Mouse (Mus musculus) macrophage (primary cell): Measurements from ENCODE around the gene Zswim4. TPM values are rescaled to one million over a fixed set of nuclear protein-coding genes. Genes with fewer than 3 reads are reported as not detected.

Experiments used
- H3K27ac ChIP-seq: fragments of 350-480 bp; formaldehyde crosslinking; 2 replicates; pipeline ENCODE4 v1.9.0; 2021
- H3K36me3 ChIP-seq: fragments of 350-480 bp; formaldehyde crosslinking; 2 replicates; pipeline ENCODE4 v1.9.0; 2021; ENCODE audit errors: inconsistent target
- H3K4me3 ChIP-seq: fragments of 350-480 bp; formaldehyde crosslinking; 2 replicates; pipeline ENCODE4 v1.9.0; 2021; ENCODE audit errors: inconsistent target
- H3K79me2 ChIP-seq: fragments of 350-480 bp; formaldehyde crosslinking; 2 replicates; pipeline ENCODE4 v1.9.0; 2021; ENCODE audit errors: inconsistent target
- WGBS: methylation state at CpG from one replicate; pipeline ENCODE4 v1.1.7; 2026; ENCODE audit warnings: inconsistent platforms; ENCODE audit not compliant: missing documents; 5-methylcytosine and 5-hydroxymethylcytosine counted together
- polyA plus RNA-seq: library from polyadenylated mRNA; stranded (reverse); fragments of 250-400 nt; gene quantifications from 3 replicates; pipeline ENCODE4 v1.2.4, GENCODE M21; 2018; ENCODE audit warnings: inconsistent platforms

The Zswim4 gene
- polyA plus RNA-seq, 1 experiment from 2014 or later: 5.1 TPM

DNA sequence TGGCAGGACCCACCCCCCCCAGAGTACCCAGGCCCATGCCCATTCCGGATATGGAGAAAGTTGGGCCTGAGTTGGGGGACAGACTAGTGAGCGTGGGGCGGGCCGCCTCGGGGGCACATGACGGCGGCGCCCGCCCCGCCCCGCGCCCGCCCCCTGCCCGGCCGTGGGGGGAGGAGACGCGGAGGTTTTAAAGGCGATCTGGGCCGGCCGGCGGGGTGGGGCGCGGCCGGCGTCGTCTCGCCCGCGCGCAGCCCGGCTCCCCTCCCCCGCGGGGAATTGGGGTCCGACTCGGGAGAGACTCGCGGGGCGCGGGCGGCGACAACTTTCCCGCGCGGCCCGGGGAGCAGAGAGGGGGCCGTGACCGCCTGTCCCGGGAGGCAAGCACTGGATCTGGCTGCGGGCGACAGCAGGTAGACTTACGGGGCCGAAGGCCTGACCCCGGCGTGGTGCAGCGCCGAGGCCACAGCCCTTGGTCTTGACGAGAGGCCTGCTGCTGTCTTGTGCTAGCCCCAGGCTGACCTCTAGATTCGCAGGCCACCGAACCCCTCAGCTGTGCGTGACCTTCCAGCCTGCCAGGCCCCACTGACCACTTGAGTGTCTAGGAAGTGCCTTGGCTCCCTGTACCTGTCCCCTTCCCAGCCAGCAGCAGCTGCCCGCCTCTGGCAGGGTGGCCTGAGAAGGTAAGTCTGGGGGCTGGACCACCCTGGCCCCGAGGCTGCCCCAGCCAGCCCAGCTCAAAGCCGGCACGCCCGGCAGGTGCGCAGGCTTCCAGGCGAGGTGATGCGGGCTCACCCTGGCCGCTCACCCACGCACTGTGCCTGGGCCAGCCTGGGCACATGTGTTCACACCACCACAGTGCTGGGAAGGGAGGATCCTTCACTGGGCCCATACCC, 36.0 kb downstream of the Zswim4 start:
- Histone ChIP-seq H3K79me2 (peaks cover 48% of the 10 kb centered on the region), H3K36me3 (peaks cover 13% of the 10 kb centered on the region; the same call in 1 of the 2 replicates), H3K4me3 (peak overlapping the region; percentile 71), H3K27ac (peak overlapping the region; percentile 99)
- WGBS: 1% methylated on average over 39 of the region's 70 CpGs

DNA sequence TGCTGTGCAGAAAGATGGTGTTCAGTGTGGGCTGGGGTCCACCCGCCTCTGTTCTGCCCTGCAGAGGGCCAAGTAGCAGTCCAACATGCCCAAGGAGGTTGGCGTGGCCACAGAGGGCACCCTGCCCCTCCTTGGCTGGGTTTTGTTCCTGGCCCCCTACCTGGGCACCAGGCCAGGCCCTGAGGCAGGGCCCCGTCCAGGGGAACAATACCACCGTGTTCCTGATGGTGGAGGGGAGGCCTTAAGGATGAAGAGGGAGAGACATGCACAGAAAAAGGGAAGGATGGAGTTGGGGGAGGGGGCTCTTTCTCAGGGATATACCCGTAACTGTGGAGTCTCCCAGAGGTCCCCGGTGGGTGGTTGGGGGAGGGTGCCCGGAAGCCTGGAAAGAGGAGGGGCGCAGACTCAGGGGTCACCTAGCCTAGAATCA, 36.7 kb downstream of the Zswim4 start:
- Histone ChIP-seq H3K27ac (peak overlapping the region; percentile 75), H3K79me2 (peaks cover 40% of the 10 kb centered on the region), H3K36me3 (peaks cover 6% of the 10 kb centered on the region; the same call in 1 of the 2 replicates), H3K4me3 (no peak overlapping the region)
- WGBS: 29% methylated on average over 7 of the region's 8 CpGs

DNA sequence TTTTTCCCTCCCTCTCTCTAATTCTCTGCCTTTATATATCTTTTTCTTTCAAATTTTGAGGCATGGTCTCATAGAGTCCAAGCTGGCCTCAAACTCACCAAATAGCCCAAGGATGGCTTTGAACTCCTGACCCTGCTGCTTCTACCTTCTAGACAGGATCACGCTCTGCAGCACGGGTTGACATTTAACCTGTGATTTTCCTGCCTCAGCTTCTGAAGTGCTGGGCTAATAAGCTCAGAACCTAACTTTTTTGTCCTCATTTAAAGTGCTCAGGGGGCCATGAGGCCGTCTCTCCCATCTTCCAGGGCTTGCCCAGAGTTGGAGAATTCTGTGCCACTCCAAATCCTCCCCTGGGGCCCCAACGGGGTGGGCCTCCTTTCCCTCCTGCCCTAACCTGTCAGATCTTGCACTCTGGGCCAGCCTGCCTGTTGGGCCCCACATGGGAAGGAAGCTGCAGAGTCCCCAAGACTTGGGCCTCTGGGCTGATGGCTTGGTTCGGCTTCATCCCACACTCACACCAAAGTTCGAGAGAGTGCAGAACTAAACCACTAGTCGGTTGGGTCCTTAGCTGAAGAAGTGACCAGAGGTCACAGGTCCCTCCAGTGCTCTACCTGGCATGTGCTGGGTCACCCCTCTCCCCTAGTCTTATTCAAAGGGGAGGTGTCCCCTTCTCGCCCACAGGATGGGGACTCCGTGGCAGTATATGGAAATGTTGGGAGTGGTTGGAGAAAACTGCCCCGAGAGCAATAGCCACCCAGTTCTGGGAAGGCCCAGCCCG, 37.3 kb downstream of the Zswim4 start:
- Histone ChIP-seq H3K27ac (peak overlapping the region; percentile 75), H3K4me3 (no peak overlapping the region), H3K36me3 (no peaks in the 10 kb centered on the region), H3K79me2 (peaks cover 34% of the 10 kb centered on the region)
- WGBS: 69% methylated on average over 11 of the region's 11 CpGs

DNA sequence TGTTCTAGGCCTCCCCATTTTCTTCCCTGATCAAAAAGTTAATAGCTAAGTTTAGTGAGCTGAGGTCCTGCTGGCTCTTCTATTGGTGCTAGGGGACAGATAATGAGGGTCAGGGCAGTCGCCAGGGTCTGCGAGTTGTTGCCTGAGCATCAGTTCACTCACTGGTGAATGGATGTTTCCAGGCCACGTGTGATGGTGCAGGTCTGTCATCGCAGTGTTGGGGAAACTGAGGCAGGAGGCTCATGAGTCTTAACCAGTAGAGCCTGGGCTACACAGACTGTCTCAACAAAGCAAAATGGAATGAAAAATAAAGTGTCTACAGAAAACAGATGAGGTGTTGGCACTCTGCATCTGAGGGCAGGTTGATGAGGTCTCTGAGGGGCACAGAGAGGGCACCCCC, 38.0 kb downstream of the Zswim4 start:
- H3K4me3 ChIP-seq: no peak overlapping the region
- H3K36me3 ChIP-seq: no peaks in the 10 kb centered on the region
- 49% methylated on average over 4 of the region's 4 CpGs for WGBS
- H3K27ac ChIP-seq: peak overlapping the region; percentile 46
- peaks cover 30% of the 10 kb centered on the region for H3K79me2 ChIP-seq

DNA sequence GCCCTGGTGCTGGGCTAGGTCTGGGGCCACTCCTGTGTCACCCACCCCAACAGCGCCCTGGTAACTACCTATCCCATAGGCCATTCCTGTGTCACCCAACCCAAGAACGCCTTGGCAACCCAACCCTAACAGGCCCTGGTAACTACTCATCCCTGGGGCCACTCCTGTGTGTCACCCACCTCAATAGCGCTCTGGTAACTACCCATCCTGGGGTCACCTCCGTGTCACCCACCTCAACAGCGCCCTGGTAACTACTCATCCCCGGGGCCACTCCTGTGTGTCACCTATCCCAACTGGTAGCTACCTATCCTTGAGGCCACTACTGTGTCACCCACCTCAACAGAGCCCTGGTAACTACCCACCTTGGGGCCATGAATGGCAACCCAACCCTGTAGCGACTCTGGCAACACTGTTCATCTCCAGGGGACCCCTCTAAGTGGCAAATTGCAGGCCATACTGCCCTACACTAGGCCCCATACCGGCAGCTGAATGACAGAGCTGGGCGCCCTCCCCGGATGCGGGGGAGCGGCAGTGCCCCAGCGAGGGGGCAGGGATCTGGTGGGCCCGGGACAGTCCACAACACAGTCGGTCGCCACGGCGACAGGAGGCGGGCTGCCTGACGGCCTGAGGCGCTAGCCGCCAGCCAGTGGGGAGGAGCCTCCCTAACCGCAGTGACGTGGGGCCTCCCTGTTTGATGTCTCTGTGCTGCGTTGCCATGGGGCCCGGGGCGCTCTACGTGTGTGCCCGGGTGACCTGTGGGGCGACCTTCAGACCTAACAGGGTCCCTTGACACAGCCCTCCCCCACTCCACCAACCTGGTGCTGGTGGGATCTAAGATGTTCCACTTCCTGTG, 38.7 kb downstream of the Zswim4 start:
- H3K36me3 ChIP-seq: no peaks in the 10 kb centered on the region
- H3K79me2 ChIP-seq: peaks cover 24% of the 10 kb centered on the region
- 3% methylated on average over 30 of the region's 30 CpGs for WGBS
- H3K4me3 ChIP-seq: peak overlapping the region; percentile 45
- peak overlapping the region; percentile 86 for H3K27ac ChIP-seq

DNA sequence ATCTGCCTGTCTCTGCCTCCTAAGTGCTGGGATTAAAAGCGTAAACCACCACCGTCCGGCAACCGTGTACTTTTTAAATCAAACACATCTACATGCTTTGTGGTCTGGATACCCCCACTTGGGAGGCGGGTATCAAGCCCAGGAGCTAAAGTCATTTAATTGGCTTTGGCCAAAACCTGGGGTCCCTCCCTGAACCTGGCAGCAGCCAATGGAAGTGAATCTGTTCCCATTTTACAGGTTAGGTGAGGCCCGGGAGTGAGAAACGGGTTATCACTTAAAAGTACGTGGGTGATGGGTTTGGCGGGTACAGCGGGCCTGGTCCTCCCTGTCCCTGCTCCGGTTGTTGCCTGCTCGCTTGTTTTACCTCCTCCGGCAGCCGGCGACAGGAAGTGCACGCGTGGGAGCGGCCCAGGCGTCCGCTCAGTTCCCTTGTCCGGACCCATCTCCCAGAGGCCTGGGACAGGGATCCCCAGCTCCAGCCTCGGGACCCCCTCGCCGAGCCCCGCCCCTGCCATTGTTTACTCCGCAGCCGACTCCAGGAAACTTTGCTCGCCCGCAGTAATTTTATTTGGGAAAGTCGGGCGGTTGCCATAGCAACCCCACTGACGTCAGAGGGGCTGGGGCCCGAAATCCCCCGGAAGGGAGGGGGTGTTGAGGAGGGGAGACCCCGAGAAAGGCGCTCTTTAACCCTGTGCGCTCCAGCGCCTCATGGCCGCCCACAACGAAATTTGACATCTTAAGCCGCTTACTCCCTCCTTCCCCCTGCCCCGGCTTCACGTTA, 39.5 kb downstream of the Zswim4 start:
- WGBS: 12% methylated on average over 41 of the region's 43 CpGs
- H3K36me3 ChIP-seq: no peaks in the 10 kb centered on the region
- peak overlapping the region; percentile 86 for H3K27ac ChIP-seq
- H3K4me3 ChIP-seq: peak overlapping the region; percentile 45
- H3K79me2 ChIP-seq: peaks cover 16% of the 10 kb centered on the region

DNA sequence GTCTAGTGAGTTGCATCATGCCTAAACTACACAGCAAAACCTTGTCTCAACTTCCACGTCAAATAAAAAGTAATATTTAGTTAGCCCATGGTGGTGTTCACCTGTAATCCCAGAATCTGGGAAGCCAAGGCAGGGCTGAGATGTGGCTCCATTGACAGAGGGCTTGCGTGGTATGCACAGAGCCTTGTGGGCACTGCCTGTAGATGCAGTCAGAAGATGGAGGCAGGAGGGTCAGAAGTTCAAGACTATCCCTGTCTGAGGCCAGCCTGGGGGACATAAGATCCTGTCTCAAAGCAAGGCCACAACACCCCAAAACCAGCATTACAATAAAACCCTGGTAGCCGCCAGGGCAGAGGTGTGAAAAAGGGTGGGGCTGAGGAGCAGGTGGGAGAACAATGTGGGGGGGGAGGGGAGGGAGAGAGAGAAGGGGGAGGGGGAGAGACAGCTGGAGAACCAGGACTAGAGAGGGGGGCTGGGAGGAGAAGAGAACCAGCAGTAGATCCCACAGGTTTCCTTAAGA, 42.6 kb downstream of the Zswim4 start:
- Histone ChIP-seq H3K4me3 (no peak overlapping the region), H3K36me3 (no peaks in the 10 kb centered on the region), H3K79me2 (no peaks in the 10 kb centered on the region), H3K27ac (no peak overlapping the region)
- 88% methylated on average over 2 of the region's 3 CpGs for WGBS

DNA sequence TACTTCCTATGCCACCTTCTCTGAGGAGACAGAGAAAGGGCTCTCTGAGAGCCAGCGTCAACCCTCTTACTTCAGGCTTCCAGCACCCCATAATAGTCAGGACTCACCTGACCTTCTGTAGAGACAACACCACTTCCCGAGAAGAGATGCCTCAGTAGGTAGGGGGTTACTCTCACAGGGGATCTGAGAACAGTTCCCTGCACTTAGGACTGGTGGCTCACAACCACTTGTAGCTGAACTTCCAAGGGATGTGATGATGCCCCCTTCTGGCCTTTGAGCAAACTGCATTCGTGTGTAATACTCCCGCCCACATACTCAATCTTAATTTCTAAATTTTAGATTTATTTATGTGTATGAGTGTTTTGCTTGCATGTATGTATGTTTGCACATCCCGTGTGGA, 43.3 kb downstream of the Zswim4 start:
- H3K79me2 ChIP-seq: no peaks in the 10 kb centered on the region
- H3K27ac ChIP-seq: no peak overlapping the region
- no peaks in the 10 kb centered on the region for H3K36me3 ChIP-seq
- no peak overlapping the region for H3K4me3 ChIP-seq
- WGBS: 87% methylated on average over 5 of the region's 5 CpGs

DNA sequence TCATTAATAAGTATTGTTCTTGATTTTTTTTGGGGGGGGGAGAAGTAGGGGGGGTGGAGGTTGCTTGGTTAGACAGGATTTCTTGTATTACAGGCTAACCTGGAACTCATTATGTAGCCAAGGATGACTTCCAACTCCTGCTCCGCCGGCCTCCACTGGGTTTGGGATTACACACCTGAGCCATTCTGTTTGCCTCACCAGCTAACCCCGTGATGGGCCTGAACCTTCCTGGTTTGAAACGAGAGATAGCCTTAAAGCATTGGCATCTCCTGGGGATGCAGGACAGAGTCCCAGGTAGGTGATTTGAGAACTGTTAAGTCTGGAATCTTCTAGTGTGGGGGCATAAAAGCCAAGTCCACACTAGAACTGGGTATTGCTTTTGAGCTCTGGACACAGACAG, 43.7 kb downstream of the Zswim4 start:
- 90% methylated on average over 4 of the region's 4 CpGs for WGBS
- Histone ChIP-seq H3K4me3 (no peak overlapping the region), H3K79me2 (no peaks in the 10 kb centered on the region), H3K36me3 (no peaks in the 10 kb centered on the region), H3K27ac (peak overlapping the region; percentile 99)

DNA sequence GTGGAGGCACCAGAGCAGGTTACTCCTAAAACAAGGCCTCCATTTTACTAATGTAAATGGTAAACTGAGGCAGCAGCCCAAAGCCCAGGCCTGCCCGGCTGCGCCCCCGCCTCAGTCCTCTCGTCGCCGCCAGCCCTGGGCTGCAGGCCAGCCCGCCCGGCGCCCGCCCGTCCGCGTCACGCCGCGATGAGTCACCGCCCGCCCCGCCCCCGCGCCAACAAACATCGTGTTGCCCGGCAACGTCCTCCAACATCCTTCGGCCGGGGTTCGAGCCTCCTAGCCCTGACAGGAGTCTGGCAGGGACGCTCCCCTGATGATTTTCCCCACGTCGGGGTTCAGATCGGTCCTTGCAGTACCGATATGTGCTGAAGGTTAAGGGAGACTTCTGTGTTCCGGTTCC, 44.3 kb downstream of the Zswim4 start:
- 3% methylated on average over 17 of the region's 33 CpGs for WGBS
- H3K4me3 ChIP-seq: peak overlapping the region; percentile 42
- peak overlapping the region; percentile 99 for H3K27ac ChIP-seq
- H3K36me3 ChIP-seq: no peaks in the 10 kb centered on the region
- H3K79me2 ChIP-seq: no peaks in the 10 kb centered on the region

DNA sequence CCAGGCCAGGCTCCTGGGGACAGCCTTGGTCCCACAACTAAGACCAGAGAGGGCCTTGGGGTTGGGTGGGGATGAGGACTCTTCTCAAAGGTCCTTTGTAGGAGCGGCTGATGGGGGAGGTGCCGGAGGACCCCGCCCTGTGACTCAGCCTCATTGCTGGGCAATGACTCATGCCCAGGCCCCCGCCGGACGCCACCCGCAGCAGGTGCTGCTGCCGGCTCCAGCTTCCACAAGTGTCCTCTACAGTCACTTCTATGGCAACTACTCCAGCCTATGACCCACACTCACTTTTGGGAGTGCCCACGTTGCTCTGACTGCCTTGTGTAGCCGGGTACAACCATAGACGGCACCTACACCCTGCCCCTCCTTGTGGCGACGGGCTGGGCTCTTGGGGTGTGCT, 44.8 kb downstream of the Zswim4 start:
- Histone ChIP-seq H3K4me3 (peak overlapping the region; percentile 42), H3K36me3 (no peaks in the 10 kb centered on the region), H3K27ac (peak overlapping the region; percentile 99), H3K79me2 (no peaks in the 10 kb centered on the region)
- 5% methylated on average over 13 of the region's 13 CpGs for WGBS

DNA sequence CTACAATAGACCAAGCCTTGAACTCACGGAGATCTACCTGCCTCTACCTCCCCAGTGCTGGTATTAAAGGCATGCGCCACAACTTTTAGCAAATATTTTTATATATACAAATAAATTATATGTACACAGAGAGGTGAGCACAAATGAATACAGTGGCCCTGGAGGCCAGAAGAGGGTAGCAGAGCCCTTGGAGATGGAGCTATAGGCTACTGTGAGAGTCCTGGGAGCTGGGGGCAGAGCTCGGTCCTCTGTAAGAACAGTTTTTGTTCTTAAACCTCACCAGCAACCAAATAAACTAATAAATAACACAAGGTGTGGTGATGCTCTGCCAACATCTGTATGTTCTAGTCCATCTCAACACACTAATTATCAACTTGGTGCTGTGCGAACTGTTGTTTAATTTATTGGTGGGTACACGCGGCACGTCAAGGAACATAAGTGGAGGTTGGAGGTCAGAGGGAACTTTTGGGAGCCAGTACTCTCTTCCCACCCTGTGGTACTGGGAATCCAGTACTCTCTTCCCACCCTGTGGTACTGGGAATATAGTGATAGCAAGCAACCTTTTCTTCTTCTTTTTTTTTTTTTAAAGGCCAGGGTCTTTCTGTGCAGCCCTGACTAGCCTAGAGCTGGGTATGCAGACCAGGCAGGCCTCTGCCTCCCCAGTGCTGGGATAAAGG, 46.5 kb downstream of the Zswim4 start:
- Histone ChIP-seq H3K4me3 (no peak overlapping the region), H3K27ac (no peak overlapping the region), H3K36me3 (no peaks in the 10 kb centered on the region), H3K79me2 (no peaks in the 10 kb centered on the region)
- WGBS: 92% methylated on average over 7 of the region's 7 CpGs

DNA sequence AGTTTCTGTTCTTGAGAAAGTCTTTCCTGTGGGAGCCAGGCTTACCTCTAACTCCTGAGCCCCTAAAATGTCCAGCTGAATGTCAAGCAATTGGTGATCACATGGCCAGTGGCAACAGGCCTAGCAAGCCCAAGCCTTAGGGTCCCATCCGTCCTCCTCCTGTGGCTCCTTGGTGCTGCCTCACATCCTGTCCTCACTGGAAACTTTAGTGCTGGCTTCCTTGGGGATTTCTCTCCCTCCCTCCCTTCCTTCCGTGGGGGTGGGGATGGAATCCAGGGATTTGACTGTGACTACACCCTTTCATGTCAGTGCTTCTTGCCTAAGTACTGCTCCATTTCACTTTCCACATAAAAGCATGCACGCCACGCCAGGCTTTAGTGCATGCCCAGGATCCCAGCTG, 47.3 kb downstream of the Zswim4 start:
- 85% methylated on average over 3 of the region's 4 CpGs for WGBS
- no peaks in the 10 kb centered on the region for H3K36me3 ChIP-seq
- no peak overlapping the region for H3K27ac ChIP-seq
- no peak overlapping the region for H3K4me3 ChIP-seq
- H3K79me2 ChIP-seq: no peaks in the 10 kb centered on the region
